Mouse (Mus musculus) cerebellum, adult 2 months (tissue): ENCODE measurements around the gene Cib2.

Experiments used
- CTCF ChIP-seq: fragments of 200-500 bp; IDR thresholded peaks from 2 replicates; pipeline ENCODE4 v1.5.1; 2011; ENCODE audit warnings: low read depth, mild to moderate bottlenecking, control low read depth, low read length, moderate library complexity, borderline replicate concordance; ENCODE audit not compliant: insufficient read depth
- POLR2A ChIP-seq: fragments of 200-500 bp; IDR thresholded peaks from 2 replicates; pipeline ENCODE4 v1.6.1; 2011; ENCODE audit warnings: low read length, control low read depth, borderline replicate concordance; ENCODE audit not compliant: insufficient read depth

- TF ChIP-seq CTCF, result no peak
- no peak for TF ChIP-seq POLR2A
Observed at GRCm38 (mm10) chr9:54499291-54499690, 60.7 kb downstream of the Cib2 start.
